Mouse (Mus musculus) limb, embryonic 11.5 days (tissue): ENCODE results near the gene Mptx2. TPM values are rescaled to one million over a fixed set of nuclear protein-coding genes. Genes with fewer than 3 reads are reported as not detected.

ENCODE experiments used
- polyA plus RNA-seq: library from polyadenylated mRNA; unstranded; fragments of >200 nt; fragmentation: Nextera tagmentation; extraction: Ambion mirVana; gene quantifications from 2 replicates; pipeline ENCODE4 v1.2.1, GENCODE M21; 2014

The Mptx2 gene
- polyA plus RNA-seq, 1 experiment from 2014 or later, result not detected

Other genes with a start within 250 kb of the Mptx2 start
- gene Olfr1408, start 140.4 kb downstream of the Mptx2 start, polyA plus RNA-seq, result not detected in 2 replicates
- gene Olfr1406, start 87.1 kb downstream of the Mptx2 start, polyA plus RNA-seq, result not detected in 2 replicates
- gene Olfr218, start 80.0 kb downstream of the Mptx2 start, polyA plus RNA-seq, result not detected in 2 replicates
- gene Olfr1404, start 65.4 kb downstream of the Mptx2 start, polyA plus RNA-seq, result not detected in 2 replicates
- gene Fcer1a, start 50.6 kb downstream of the Mptx2 start, polyA plus RNA-seq, result not detected in 2 replicates
- gene Olfr418, start 11.8 kb downstream of the Mptx2 start, polyA plus RNA-seq, result not detected in 2 replicates
- 1.5 and 1.7 TPM in 2 replicates for gene Ackr1, start 56.0 kb upstream of the Mptx2 start, polyA plus RNA-seq
- gene Aim2, start 73.1 kb upstream of the Mptx2 start, polyA plus RNA-seq, result 1.2 and 2.5 TPM in 2 replicates
- 1.1 and 1.4 TPM in 2 replicates for gene Cadm3, start 89.9 kb upstream of the Mptx2 start, polyA plus RNA-seq
- gene Ifi206, start 213.3 kb upstream of the Mptx2 start, polyA plus RNA-seq, result not detected in 2 replicates